Mouse (Mus musculus): ENCODE results near the gene Adamts4.

- TF ChIP-seq CTCF (IDR thresholded peaks at IDR 0.05; ENCODE audit: low read depth, low read length) (no peak), POLR2A (IDR thresholded peaks at IDR 0.05; ENCODE audit: extremely low read depth, insufficient read depth, low read length) (no peak)
Observed at GRCm38 (mm10) chr1:171229750-171230149, 20.5 kb upstream of the Adamts4 start.

Data from liver, adult 2 months (tissue).